Mouse (Mus musculus): ENCODE data around the gene Dennd4b. TPM values are rescaled to one million over a fixed set of nuclear protein-coding genes. Genes with fewer than 3 reads are reported as not detected.
A peak's percentile ranks its signal among the peaks of the same experiment; 100 is the strongest.
"Not testable (repeated sequence)": the region's sequence is repeated elsewhere in the genome, so short reads cannot be mapped to it uniquely, and the experiment has no call there.

Dennd4b gene
- polyA plus RNA-seq, 1 experiment from 2014 or later: 4.0 TPM

DNA sequence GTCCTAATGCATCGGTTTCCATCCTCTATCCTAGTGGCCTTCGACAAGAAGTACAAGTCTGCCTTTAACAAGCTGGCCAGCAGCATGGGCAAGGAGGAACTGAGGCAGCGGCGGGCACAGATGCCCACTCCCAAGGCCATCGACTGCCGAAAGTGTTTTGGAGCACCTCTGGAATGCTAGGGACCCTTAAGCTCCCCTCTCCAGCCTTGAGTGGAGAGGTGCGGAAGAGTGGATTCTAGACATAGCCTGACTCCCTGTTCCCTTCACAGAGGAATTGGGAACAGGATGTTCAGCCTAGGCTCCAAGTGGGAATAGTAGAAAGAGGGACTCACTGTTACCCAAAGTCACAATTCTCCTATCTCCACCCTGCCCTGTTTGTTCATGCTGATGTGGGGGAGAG is 14.8 kb downstream of the Dennd4b start:
- no peak for ATAC-seq (ENCODE audit: insufficient number of reproducible peaks, low FRiP score, low TSS enrichment, low read depth)
- Histone ChIP-seq H3K36me3 (peaks cover 55% of the 10 kb centered on the region), H3K9me3 (replicated peaks) (no peaks in the 10 kb centered on the region), H3K4me2 (replicated peaks) (no peak overlapping the region), H3K27me3 (no peaks in the 10 kb centered on the region), H3K4me1 (no peaks in the 10 kb centered on the region), H3K4me3 (replicated peaks) (no peak overlapping the region), H3K27ac (replicated peaks) (no peak overlapping the region), H3K9ac (no peak overlapping the region)
- WGBS: 94% methylated on average over 7 of the region's 7 CpGs

DNA sequence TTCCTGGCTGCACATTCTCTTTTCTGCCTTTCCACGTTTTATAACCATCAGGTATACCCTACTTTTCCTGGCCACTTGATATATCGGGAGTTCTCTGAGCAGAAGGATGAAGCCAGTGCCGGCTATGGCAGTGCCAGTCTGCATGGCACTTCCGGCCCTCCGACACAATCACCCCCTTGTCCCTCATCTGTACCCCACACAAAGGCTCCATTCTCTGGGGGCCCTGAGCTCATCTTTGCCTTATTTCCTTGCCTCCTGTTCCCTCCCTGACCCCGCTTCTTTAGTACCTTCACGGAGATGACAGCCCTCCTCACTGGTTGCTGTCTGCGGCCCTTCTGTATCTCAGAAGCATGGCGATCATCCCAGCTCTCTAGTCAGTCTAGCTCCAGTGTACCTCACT is 15.7 kb downstream of the Dennd4b start:
- Histone ChIP-seq H3K4me1 (no peaks in the 10 kb centered on the region), H3K4me2 (replicated peaks) (no peak overlapping the region), H3K36me3 (peaks cover 47% of the 10 kb centered on the region), H3K9me3 (replicated peaks) (no peaks in the 10 kb centered on the region), H3K4me3 (replicated peaks) (no peak overlapping the region), H3K27me3 (no peaks in the 10 kb centered on the region), H3K27ac (replicated peaks) (no peak overlapping the region), H3K9ac (no peak overlapping the region)
- no peak for ATAC-seq (ENCODE audit: insufficient number of reproducible peaks, low FRiP score, low TSS enrichment, low read depth)
- WGBS: 72% methylated on average over 9 of the region's 9 CpGs

DNA sequence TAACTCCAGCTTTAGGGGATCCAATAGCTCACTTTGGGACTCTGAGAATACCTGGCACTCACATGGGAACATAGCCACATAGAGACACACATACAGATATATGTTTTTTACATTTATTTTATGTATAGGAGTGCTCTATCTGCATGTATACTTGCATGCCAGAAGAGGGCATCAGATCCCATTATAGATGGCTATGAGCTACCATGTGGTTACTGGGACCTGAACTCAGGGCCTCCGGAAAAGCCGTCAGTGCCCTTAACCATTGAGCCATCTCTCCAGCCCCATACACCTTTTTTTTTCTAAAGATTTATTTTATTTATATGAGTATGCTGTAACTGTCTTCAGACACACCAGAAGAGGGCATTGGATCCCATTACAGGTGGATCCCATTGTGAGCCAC is 19.2 kb downstream of the Dennd4b start:
- no peaks in the 10 kb centered on the region for H3K27me3 ChIP-seq
- no peak overlapping the region for H3K4me3 ChIP-seq (replicated peaks)
- H3K4me2 ChIP-seq (replicated peaks): no peak overlapping the region
- H3K27ac ChIP-seq (replicated peaks): no peak overlapping the region
- 98% methylated on average over 2 of the region's 2 CpGs for WGBS
- no peaks in the 10 kb centered on the region for H3K4me1 ChIP-seq
- ATAC-seq (ENCODE audit: insufficient number of reproducible peaks, low FRiP score, low TSS enrichment, low read depth): no peak
- no peaks in the 10 kb centered on the region for H3K9me3 ChIP-seq (replicated peaks)
- peaks cover 15% of the 10 kb centered on the region for H3K36me3 ChIP-seq
- no peak overlapping the region for H3K9ac ChIP-seq

DNA sequence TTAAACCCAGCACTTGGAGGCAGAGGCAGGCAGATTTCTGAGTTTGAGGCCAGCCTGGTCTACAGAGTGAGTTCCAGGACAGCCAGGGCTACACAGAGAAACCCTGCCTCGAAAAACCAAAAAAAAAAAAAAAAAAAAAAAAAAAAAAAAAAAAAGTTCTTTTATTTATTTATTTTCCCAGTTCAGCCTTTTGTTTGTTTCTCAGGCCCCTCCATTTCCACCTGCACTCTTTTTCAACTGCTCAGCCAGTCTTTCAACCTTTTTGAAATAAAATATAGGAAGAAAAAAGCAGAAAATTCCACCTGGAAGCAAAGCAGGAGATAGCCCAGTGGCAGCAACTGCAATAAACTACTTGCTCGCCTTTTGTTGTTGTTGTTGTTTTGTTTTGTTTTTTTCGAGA is 24.4 kb downstream of the Dennd4b start:
- not testable (repeated sequence) for H3K4me1 ChIP-seq; ATAC-seq (ENCODE audit: insufficient number of reproducible peaks, low FRiP score, low TSS enrichment, low read depth); H3K9me3 ChIP-seq (replicated peaks); H3K9ac ChIP-seq; H3K27ac ChIP-seq (replicated peaks); H3K27me3 ChIP-seq; H3K36me3 ChIP-seq; H3K4me3 ChIP-seq (replicated peaks); H3K4me2 ChIP-seq (replicated peaks)
- 81% methylated on average over 3 of the region's 3 CpGs for WGBS

DNA sequence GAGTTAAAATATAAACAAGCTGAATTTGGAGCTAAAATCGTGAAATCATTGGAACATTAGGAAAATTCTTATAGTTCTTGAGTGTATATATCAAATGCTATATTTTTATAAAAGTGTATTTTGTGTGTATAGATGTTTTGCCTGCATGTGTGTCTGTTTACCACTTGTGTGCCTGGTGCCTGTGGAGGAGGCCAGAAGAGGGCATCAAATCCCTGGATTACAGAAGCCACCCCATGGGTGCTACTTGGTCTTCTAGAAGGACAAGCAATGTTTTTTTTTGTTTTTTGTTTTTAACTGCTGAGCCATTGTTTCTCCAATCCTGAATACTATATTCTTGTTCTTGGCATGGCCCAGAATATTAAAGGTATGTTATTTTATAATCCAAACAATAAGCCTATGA is 25.6 kb downstream of the Dennd4b start:
- no peaks in the 10 kb centered on the region for H3K27me3 ChIP-seq
- no peak overlapping the region for H3K9ac ChIP-seq
- no peaks in the 10 kb centered on the region for H3K36me3 ChIP-seq
- peaks cover 14% of the 10 kb centered on the region for H3K4me1 ChIP-seq
- H3K9me3 ChIP-seq (replicated peaks): no peaks in the 10 kb centered on the region
- no peak overlapping the region for H3K4me3 ChIP-seq (replicated peaks)
- H3K4me2 ChIP-seq (replicated peaks): no peak overlapping the region
- no peak for ATAC-seq (ENCODE audit: insufficient number of reproducible peaks, low FRiP score, low TSS enrichment, low read depth)
- WGBS: 85% methylated on average over 1 of the region's 1 CpGs
- no peak overlapping the region for H3K27ac ChIP-seq (replicated peaks)

DNA sequence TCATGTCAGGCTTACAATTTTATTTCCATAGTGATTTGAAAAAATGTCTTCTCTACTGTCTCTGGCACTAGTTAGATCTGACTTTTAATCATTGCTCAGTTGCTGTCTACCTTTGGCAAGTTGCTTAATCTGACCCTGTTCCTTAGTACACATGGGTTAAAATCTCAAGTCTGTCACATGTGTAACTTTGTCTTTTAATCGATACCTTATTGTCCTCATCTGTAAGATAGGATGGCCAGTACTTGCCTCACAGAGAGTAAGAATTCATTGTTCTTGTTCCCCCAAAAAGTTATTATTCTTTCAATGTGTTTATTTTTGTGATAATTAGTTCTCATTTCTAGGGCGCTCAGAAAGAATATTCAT is 27.0 kb downstream of the Dennd4b start:
- peaks cover 14% of the 10 kb centered on the region for H3K4me1 ChIP-seq
- peak overlapping the region; percentile 59 for H3K4me2 ChIP-seq (replicated peaks)
- peak overlapping the region; percentile 97 for H3K27ac ChIP-seq (replicated peaks)
- peak overlapping the region; percentile 76 for H3K4me3 ChIP-seq (replicated peaks)
- no peaks in the 10 kb centered on the region for H3K36me3 ChIP-seq
- WGBS: 32% methylated on average over 2 of the region's 2 CpGs
- no peaks in the 10 kb centered on the region for H3K27me3 ChIP-seq
- peak overlapping the region; percentile 50 for H3K9ac ChIP-seq
- no peaks in the 10 kb centered on the region for H3K9me3 ChIP-seq (replicated peaks)
- ATAC-seq (ENCODE audit: insufficient number of reproducible peaks, low FRiP score, low TSS enrichment, low read depth): no peak

DNA sequence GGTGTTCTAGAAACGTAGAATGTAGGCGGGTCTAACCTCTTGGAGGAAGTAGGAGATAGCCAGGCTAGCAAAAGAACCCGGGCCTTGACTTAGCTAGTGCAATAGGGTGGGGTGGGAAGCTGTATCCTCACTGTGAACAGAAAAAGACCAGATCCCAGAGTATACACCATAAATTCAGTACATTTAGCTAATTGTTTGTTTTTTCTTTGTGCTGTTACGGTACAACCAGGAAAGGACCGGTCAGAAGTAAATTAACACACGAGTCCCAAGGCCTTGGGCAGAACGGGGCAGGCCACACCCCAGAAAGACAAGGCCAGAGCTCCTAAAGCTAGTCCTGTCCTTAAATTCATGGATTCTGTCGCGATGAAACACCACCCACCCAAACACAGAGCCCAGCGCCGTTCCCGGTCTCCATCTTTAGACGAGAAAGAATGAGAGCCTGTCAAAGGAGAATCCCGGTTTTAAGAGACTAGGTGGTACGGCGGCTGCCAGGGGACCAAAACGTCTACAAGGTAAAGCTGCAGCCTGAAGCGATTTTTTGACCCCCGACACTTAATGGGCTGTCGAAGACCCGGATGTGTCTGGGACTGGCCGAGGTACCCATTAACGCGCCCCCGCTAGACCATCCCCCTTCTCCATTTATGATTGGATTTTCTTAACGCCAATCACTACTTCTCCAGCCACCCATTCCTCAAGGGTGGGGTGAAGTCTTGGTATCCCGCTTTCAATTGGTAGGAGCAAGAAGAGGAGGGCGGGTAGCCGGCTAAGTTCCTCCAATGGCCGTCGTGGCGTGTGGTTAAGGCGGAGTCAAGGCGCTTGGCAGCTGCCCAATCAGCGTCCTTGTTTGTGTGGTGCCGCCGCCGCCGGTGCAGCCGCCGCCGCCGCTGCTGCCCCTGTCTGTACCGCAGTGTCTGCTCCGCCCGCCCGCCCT is 27.6 kb downstream of the Dennd4b start, which contains the start of gene Gatad2b:
Gatad2b (plus strand) TSS at position 834 of the 931 bp plus-strand sequence.
- no peaks in the 10 kb centered on the region for H3K36me3 ChIP-seq
- under 1% methylated on average over 47 of the region's 47 CpGs for WGBS
- peak within 1 kb of the TSS; percentile 97 for H3K27ac ChIP-seq (replicated peaks)
- H3K4me3 ChIP-seq (replicated peaks): peak within 1 kb of the TSS; percentile 76
- peak within 1 kb of the TSS; percentile 71 for H3K9ac ChIP-seq
- H3K4me2 ChIP-seq (replicated peaks): peak within 1 kb of the TSS; percentile 76
- ATAC-seq (ENCODE audit: insufficient number of reproducible peaks, low FRiP score, low TSS enrichment, low read depth): peak; percentile 100
- H3K9me3 ChIP-seq (replicated peaks): no peaks in the 10 kb centered on the region
- H3K4me1 ChIP-seq: peaks cover 14% of the 10 kb centered on the region
- no peaks in the 10 kb centered on the region for H3K27me3 ChIP-seq

DNA sequence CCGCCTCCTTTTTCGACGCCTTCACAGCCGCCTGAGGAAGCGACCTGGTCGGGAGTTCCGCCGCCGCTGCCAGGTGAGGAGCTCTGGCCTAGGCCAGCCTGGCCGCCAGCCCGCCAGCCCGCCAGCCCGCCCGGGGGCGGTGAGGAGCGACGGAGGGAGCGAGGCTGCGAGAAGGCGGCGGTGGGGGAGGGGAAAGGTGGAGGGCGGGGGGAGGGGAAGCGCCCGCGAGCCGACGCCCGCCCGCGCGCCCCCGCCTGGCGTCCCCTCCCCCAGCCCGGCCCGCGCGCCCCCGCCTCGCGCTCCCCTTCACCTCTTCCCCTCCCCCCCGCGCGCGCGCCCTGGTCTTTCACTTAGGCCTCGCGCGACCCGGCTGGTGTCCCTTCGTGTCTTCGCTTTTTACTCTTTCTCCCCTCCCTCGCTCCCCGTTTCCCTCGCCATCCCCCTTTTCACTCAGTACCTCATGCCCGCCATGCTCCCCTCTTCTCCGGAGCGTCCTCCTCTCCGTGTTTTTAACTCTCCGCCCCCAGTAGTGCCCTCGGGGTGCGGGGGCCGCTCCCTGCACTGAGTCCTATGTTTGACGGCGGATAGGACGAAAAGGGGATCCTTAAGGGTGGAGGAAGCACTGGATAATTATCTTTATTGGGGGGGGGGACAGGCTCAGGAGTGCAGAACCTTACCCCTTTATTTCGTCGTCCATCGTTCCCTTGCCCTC is 28.5 kb downstream of the Dennd4b start:
- Histone ChIP-seq H3K4me1 (peaks cover 14% of the 10 kb centered on the region), H3K9ac (peak overlapping the region; percentile 71), H3K27me3 (no peaks in the 10 kb centered on the region), H3K4me3 (replicated peaks) (peak overlapping the region; percentile 76), H3K27ac (replicated peaks) (peak overlapping the region; percentile 96), H3K9me3 (replicated peaks) (no peaks in the 10 kb centered on the region), H3K36me3 (no peaks in the 10 kb centered on the region), H3K4me2 (replicated peaks) (peak overlapping the region; percentile 76)
- WGBS: 0% methylated on average over 24 of the region's 68 CpGs
- ATAC-seq (ENCODE audit: insufficient number of reproducible peaks, low FRiP score, low TSS enrichment, low read depth): peak; percentile 22; the same call in 1 of the 2 replicates

DNA sequence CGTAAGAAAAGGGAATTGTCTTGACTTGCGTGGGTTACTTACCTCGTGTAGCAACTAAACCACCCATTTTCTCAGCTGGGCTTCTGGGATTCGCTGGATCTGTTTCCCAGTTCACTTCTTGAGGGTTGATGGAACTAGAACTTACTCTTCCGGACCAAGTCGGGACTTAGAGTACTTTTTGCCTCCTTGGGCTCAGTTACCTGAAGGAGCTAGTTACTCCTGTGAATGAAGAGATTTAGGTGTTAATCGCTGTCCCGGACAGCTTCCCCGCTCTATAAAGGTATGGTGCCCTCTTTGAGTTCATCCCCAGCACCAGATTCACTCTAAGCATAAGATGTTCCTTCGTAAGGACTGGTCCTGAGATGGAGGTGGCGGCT is 29.1 kb downstream of the Dennd4b start:
- H3K36me3 ChIP-seq: no peaks in the 10 kb centered on the region
- peak overlapping the region; percentile 71 for H3K9ac ChIP-seq
- peak overlapping the region; percentile 96 for H3K27ac ChIP-seq (replicated peaks)
- H3K4me3 ChIP-seq (replicated peaks): peak overlapping the region; percentile 76
- 1% methylated on average over 11 of the region's 11 CpGs for WGBS
- no peaks in the 10 kb centered on the region for H3K9me3 ChIP-seq (replicated peaks)
- no peak for ATAC-seq (ENCODE audit: insufficient number of reproducible peaks, low FRiP score, low TSS enrichment, low read depth)
- peak overlapping the region; percentile 76 for H3K4me2 ChIP-seq (replicated peaks)
- H3K4me1 ChIP-seq: peaks cover 14% of the 10 kb centered on the region
- H3K27me3 ChIP-seq: no peaks in the 10 kb centered on the region

DNA sequence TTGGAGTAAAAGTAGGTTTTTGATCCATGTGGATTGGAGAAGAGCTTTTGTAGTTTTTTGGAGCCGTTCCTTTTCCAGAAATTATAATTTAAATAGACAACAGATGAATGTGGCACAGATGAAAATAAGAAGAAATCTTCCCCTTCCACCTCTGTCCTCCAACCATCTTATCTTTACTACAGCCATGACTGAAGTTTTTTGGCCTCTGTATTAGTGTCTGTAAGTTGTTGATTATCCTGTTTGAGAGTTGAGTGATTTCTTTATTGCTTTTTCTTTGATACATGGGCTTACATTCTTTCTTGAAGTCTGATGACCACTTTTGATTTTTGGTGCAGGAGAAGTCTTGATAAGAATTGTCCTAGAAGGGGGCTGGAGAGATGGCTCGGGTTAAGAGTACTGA is 29.7 kb downstream of the Dennd4b start:
- 52% methylated on average over 2 of the region's 2 CpGs for WGBS
- Histone ChIP-seq H3K27me3 (no peaks in the 10 kb centered on the region), H3K4me2 (replicated peaks) (peak overlapping the region; percentile 76), H3K27ac (replicated peaks) (no peak overlapping the region), H3K36me3 (no peaks in the 10 kb centered on the region), H3K4me3 (replicated peaks) (peak overlapping the region; percentile 76), H3K9me3 (replicated peaks) (no peaks in the 10 kb centered on the region), H3K4me1 (peaks cover 14% of the 10 kb centered on the region), H3K9ac (no peak overlapping the region)
- ATAC-seq (ENCODE audit: insufficient number of reproducible peaks, low FRiP score, low TSS enrichment, low read depth): no peak

DNA sequence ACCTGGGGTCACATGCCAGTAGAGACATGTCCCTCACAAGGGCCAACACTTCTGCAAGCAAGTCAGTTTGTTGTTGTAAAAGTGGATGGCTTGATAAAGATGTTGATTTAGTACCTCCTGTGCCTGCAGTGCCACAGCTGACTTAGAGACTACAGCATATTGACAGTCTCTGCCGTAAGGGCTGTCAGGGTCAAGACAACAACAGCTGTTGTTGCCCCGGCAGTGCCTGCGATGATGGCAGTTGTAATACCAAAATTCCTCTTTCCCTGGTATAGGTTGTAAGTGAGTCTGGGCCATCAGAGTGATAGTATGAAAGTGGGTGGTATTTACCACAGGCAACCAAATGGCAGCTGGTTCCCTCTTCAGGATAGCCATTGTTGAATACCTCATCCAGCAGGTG is 40.8 kb downstream of the Dennd4b start:
- no peak overlapping the region for H3K4me3 ChIP-seq (replicated peaks)
- no peak overlapping the region for H3K4me2 ChIP-seq (replicated peaks)
- no peaks in the 10 kb centered on the region for H3K36me3 ChIP-seq
- H3K9ac ChIP-seq: no peak overlapping the region
- no peak overlapping the region for H3K27ac ChIP-seq (replicated peaks)
- H3K27me3 ChIP-seq: no peaks in the 10 kb centered on the region
- WGBS: 84% methylated on average over 3 of the region's 3 CpGs
- no peaks in the 10 kb centered on the region for H3K9me3 ChIP-seq (replicated peaks)
- no peaks in the 10 kb centered on the region for H3K4me1 ChIP-seq
- ATAC-seq (ENCODE audit: insufficient number of reproducible peaks, low FRiP score, low TSS enrichment, low read depth): no peak
